10 mouse cellular contexts compared by ENCODE assay signal in the genomic region with DNA sequence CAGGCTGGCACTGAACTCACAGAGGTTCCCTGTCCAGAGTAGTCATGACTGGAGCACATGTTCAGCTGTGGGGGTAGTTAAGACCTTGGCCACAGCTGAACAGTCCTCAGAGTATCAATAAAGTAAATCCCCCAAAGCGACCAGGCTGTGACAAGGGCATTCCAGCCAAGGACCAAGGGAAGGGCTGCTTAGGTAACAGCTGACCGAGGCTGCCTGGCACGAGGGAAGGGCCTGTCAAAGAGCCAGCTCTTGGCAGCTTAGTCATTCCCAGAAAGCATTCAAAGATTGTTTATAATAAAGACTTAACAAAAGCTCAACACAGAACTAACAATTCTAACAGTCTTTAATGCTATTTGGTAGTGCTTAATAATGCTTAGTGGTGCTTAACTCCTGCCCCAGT. TPM values are rescaled to one million over a fixed set of nuclear protein-coding genes. Genes with fewer than 3 reads are reported as not detected.
DNase-seq lines count a peak whose midpoint lies in the region; ATAC-seq and TF ChIP-seq lines count a peak whose summit lies in the region.
"Had no signal": no experiment of that assay in that cellular context is flagged by ENCODE, and none has a peak within 500 bp of the region (broad histone marks: within the 10 kb centered on the region; RNA-seq: fewer than 3 reads in every experiment).

No protein-coding gene starts in this region.

- no peak for TF ChIP-seq CTCF in lung, embryonic 14.5 days (IDR thresholded peaks at IDR 0.05; ENCODE audit: low read depth)
- no peak for TF ChIP-seq CTCF in thymus, adult 2 months (IDR thresholded peaks at IDR 0.05; ENCODE audit: borderline replicate concordance, control insufficient read depth, extremely low read depth, insufficient read depth, low read length, poor library complexity)

- no peak for TF ChIP-seq POLR2A in thymus, adult 2 months (IDR thresholded peaks at IDR 0.05; ENCODE audit: control insufficient read depth, extremely low read depth, insufficient read depth, low read length, poor library complexity)

- no peak for ATAC-seq in lung, embryonic 14.5 days (ENCODE audit: insufficient read depth)
- ATAC-seq: inflammation-experienced regulatory T-cells, adult 6 months had no signal

- H3K4me1 ChIP-seq in lung, embryonic 14.5 days (ENCODE audit: insufficient read depth): 0 out of 2 replicates have a peak, but pooled peaks cover 3% of the 10 kb centered on the region
- no peaks in the 10 kb centered on the region for H3K4me1 ChIP-seq in thymus, adult 2 months (replicated peaks; ENCODE audit: control insufficient read depth, insufficient read depth, low read length)

- no peaks in the 10 kb centered on the region for H3K27me3 ChIP-seq in lung, embryonic 14.5 days (ENCODE audit: insufficient read depth, low read length)
- no peaks in the 10 kb centered on the region; the same call in 1 of the 2 replicates for H3K27me3 ChIP-seq in thymus, adult 2 months (ENCODE audit: control insufficient read depth, insufficient read depth, low read length)

- H3K4me3 ChIP-seq in lung, embryonic 14.5 days (ENCODE audit: low read depth, low read length): no peak overlapping the region
- H3K4me3 ChIP-seq in thymus, adult 2 months (ENCODE audit: control insufficient read depth, insufficient read depth, low read length): no peak overlapping the region
- H3K4me3 ChIP-seq: erythroblast, embryonic 14.5 days had no signal

- DNase-seq in gastrocnemius, postnatal 10 days: peak; percentile 23
- no peak for DNase-seq in gastrocnemius, postnatal 4 days (ENCODE audit: low spot score in 2 of 2)
- peak; percentile 64 for DNase-seq in urinary bladder, postnatal 14 days (ENCODE audit: low spot score)
- no peak for DNase-seq in urinary bladder, adult 2 months (ENCODE audit: low spot score)
- DNase-seq in lung, embryonic 14.5 days: peak; percentile 51
- no peak for DNase-seq in spleen, postnatal 36 days (ENCODE audit: low spot score in 2 of 2)
- no peak for DNase-seq in cerebellum, adult 9-10 months
- DNase-seq in thymus, adult 2 months: no peak

- WGBS in lung, embryonic 14.5 days: 48% methylated on average over 3 of the region's 3 CpGs
- 91% methylated on average over 3 of the region's 3 CpGs for WGBS in thymus, adult 2 months

- H3K9me3 ChIP-seq in lung, embryonic 14.5 days (ENCODE audit: low read depth, low read length): no peaks in the 10 kb centered on the region

- no peak overlapping the region for H3K27ac ChIP-seq in lung, embryonic 14.5 days (ENCODE audit: low read depth)
- H3K27ac ChIP-seq in thymus, adult 2 months (ENCODE audit: control insufficient read depth, insufficient read depth, low read length): no peak overlapping the region

- H3K9ac ChIP-seq in lung, embryonic 14.5 days: no peak overlapping the region

- H3K4me2 ChIP-seq in lung, embryonic 14.5 days: no peak overlapping the region

- no peaks in the 10 kb centered on the region for H3K36me3 ChIP-seq in lung, embryonic 14.5 days (ENCODE audit: insufficient read depth)
- H3K36me3 ChIP-seq in thymus, adult 2 months (ENCODE audit: control insufficient read depth, insufficient read depth, low read length): no peaks in the 10 kb centered on the region

RNA-seq across cellular contexts. Expression of a gene that starts 22.7 kb away (rescaled TPM):
- 1 to 10 TPM; 4.3 to 5.6 TPM for total RNA-seq in gastrocnemius, postnatal 10 days (2021)
- 10 to 100 TPM in 1 of 2 experiments, 1 to 10 TPM in 1; 8.7 to 11.0 TPM for total RNA-seq in gastrocnemius, postnatal 4 days (2021)
- polyA plus RNA-seq in urinary bladder, adult 2 months (2012; rRNA removed): 9.3 and 9.5 TPM in 2 replicates
- 19.6 and 20.2 TPM in 2 replicates for polyA plus RNA-seq in lung, embryonic 14.5 days (2014; fragmentation: Nextera tagmentation; extraction: Ambion mirVana)
- 4.1 and 4.7 TPM in 2 replicates for polyA plus RNA-seq in thymus, adult 2 months (2012; rRNA removed)

Comparison
In these comparisons a context has a peak if more than half of its experiments do, and no peak if none do; other contexts are left out.
1. DNase-seq: peak in gastrocnemius, postnatal 10 days (single experiment), urinary bladder, postnatal 14 days (single experiment) and lung, embryonic 14.5 days (single experiment); none in gastrocnemius, postnatal 4 days (0 of 2), urinary bladder, adult 2 months (single experiment), spleen, postnatal 36 days (0 of 2), cerebellum, adult 9-10 months (single experiment) and thymus, adult 2 months (single experiment).